Mouse (Mus musculus) stomach, embryonic 14.5 days (tissue): Measurements from ENCODE around the gene Abcc3. TPM values are rescaled to one million over a fixed set of nuclear protein-coding genes. Genes with fewer than 3 reads are reported as not detected.
A peak's percentile ranks its signal among the peaks of the same experiment; 100 is the strongest.

Experiments
- ATAC-seq: fragments of 200-750 bp; cut with Nextera tagmentation; 2 replicates; pipeline ENCODE4 v1.8.0; 2017; ENCODE audit warnings: low read depth, moderate TSS enrichment; ENCODE audit not compliant: insufficient number of reproducible peaks, insufficient read depth, low FRiP score
- H3K27ac ChIP-seq: fragments of 300-500 bp; sonication (generic); 2 replicates; pipeline ENCODE4 v1.5.1; 2014; ENCODE audit warnings: mild to moderate bottlenecking, low read length, moderate library complexity, mixed read lengths
- H3K27me3 ChIP-seq: fragments of 300-500 bp; sonication (generic); 2 replicates; pipeline ENCODE4 v1.6.1; 2014; ENCODE audit warnings: low read length, control low read depth, mixed read lengths; ENCODE audit not compliant: control insufficient read depth, insufficient read depth
- H3K36me3 ChIP-seq: fragments of 300-500 bp; sonication (generic); 2 replicates; pipeline ENCODE4 v1.6.1; 2014; ENCODE audit warnings: mild to moderate bottlenecking, control low read depth, low read length, moderate library complexity, mixed read lengths; ENCODE audit not compliant: control insufficient read depth, insufficient read depth
- H3K4me1 ChIP-seq: fragments of 300-500 bp; sonication (generic); 2 replicates; pipeline ENCODE4 v1.6.1; 2014; ENCODE audit warnings: low read length, control low read depth, mixed read lengths; ENCODE audit not compliant: control insufficient read depth, insufficient read depth
- H3K4me2 ChIP-seq: fragments of 300-500 bp; sonication (generic); replicated peaks from 2 replicates; pipeline ENCODE4 v1.6.1; 2014; ENCODE audit warnings: low read depth, low read length, control low read depth
- H3K4me3 ChIP-seq: fragments of 300-500 bp; sonication (generic); 2 replicates; pipeline ENCODE4 v1.5.1; 2014; ENCODE audit warnings: low read depth, low read length, control low read depth
- H3K9ac ChIP-seq: fragments of 300-500 bp; sonication (generic); replicated peaks from 2 replicates; pipeline ENCODE4 v1.6.1; 2014; ENCODE audit warnings: low read depth, mild to moderate bottlenecking, control low read depth, low read length, moderate library complexity, mixed read lengths
- H3K9me3 ChIP-seq: fragments of 300-500 bp; sonication (generic); 2 replicates; pipeline ENCODE4 v1.6.1; 2016; ENCODE audit warnings: low read depth, low read length, control low read depth; ENCODE audit not compliant: control insufficient read depth
- WGBS: fragments of 180-500 bp; shearing (Covaris S2); extraction: QIAGEN DNeasy Blood & Tissue Kit; methylation state at CpG from one replicate; pipeline ENCODE4 v1.1.7; 2014; 5-methylcytosine and 5-hydroxymethylcytosine counted together
- polyA plus RNA-seq: library from polyadenylated mRNA; unstranded; fragments of >200 nt; fragmentation: Nextera tagmentation; extraction: Ambion mirVana; gene quantifications from 2 replicates; pipeline ENCODE4 v1.2.1, GENCODE M21; 2014

Gene Abcc3
- polyA plus RNA-seq, 1 experiment from 2014 or later, result 4.5 TPM

DNA sequence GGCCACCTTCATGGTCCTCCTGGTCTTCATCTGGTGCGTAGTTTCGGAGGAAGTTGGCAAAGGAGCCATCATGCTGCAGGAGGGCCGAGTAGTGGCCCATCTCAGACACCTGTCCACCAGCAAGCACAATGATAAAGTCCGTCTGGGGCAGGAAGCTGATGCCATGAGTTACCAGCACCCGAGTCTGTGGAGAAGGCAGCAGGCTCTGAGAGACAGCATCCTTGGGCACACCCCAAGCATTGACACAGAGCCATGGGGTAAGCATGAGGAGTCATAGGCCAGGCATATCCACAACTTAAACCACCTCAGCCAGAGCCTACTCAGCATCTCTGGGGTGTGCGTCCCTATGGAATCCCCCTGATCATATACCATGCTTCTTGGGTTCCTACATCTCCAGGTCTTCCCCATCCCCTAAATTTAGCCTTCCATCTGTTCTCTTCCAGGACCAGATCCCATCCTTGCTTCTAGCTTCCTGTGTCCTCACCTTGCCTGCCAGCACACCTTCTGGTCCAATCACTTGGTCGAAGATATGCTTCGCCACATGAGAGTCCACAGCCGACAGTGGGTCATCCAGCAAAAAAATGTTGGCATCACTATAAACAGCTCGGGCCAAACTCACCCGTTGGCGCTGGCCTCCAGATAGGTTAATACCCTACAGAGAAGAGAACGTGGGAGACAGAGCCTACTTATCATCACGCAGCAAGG is 31.5 kb downstream of the Abcc3 start:
- Histone ChIP-seq H3K9ac (no peak overlapping the region), H3K4me3 (no peak overlapping the region), H3K27ac (no peak overlapping the region), H3K4me2 (no peak overlapping the region), H3K9me3 (no peaks in the 10 kb centered on the region), H3K27me3 (no peaks in the 10 kb centered on the region), H3K36me3 (no peaks in the 10 kb centered on the region), H3K4me1 (peaks cover 4% of the 10 kb centered on the region; the same call in 1 of the 2 replicates)
- WGBS, result 93% methylated on average over 14 of the region's 14 CpGs
- no peak for ATAC-seq

DNA sequence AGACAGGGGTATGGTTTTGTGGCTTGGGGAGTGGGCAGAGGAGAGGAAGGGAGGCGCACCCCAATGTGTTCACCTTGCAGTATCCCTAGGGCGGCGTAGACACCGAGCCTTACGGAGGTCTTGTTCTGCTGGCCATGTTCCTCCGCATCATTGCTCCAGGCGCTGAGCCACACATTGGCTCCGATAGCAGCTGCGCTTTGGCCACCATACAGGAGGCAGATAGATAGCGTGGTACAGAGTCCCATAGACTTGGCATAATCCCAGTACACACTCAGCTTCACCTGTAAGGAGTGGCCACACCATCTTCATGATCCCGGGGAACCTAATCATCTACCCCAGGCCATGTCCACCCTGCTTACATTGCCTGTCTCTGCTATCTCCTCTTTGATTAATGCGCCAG is 33.6 kb downstream of the Abcc3 start:
- no peak overlapping the region for H3K27ac ChIP-seq
- H3K36me3 ChIP-seq, result no peaks in the 10 kb centered on the region
- H3K9me3 ChIP-seq, result no peaks in the 10 kb centered on the region
- H3K4me1 ChIP-seq, result peaks cover 4% of the 10 kb centered on the region; the same call in 1 of the 2 replicates
- H3K4me3 ChIP-seq, result no peak overlapping the region
- H3K27me3 ChIP-seq, result no peaks in the 10 kb centered on the region
- no peak overlapping the region for H3K4me2 ChIP-seq
- WGBS, result 93% methylated on average over 12 of the region's 12 CpGs
- no peak for ATAC-seq
- H3K9ac ChIP-seq, result no peak overlapping the region

- no peak overlapping the region for H3K9ac ChIP-seq
- H3K4me2 ChIP-seq, result no peak overlapping the region
- no peaks in the 10 kb centered on the region for H3K36me3 ChIP-seq
- H3K27ac ChIP-seq, result no peak overlapping the region
- H3K27me3 ChIP-seq, result no peaks in the 10 kb centered on the region
- H3K9me3 ChIP-seq, result no peaks in the 10 kb centered on the region
- no peak for ATAC-seq
- WGBS, result 67% methylated on average over 9 of the region's 9 CpGs
- H3K4me3 ChIP-seq, result no peak overlapping the region
- H3K4me1 ChIP-seq, result no peaks in the 10 kb centered on the region
Observed at GRCm38 (mm10) chr11:94355521-94356217, 37.1 kb downstream of the Abcc3 start.

GRCm38 (mm10) chr11:94351094-94351493 is 41.7 kb downstream of the Abcc3 start:
- WGBS, result 18% methylated on average over 3 of the region's 3 CpGs
- H3K27me3 ChIP-seq, result no peaks in the 10 kb centered on the region
- H3K4me2 ChIP-seq, result no peak overlapping the region
- H3K9ac ChIP-seq, result no peak overlapping the region
- H3K9me3 ChIP-seq, result no peaks in the 10 kb centered on the region
- H3K4me1 ChIP-seq, result peaks cover 15% of the 10 kb centered on the region
- H3K27ac ChIP-seq, result no peak overlapping the region
- no peak overlapping the region for H3K4me3 ChIP-seq
- ATAC-seq, result no peak
- H3K36me3 ChIP-seq, result no peaks in the 10 kb centered on the region

- Histone ChIP-seq H3K36me3 (no peaks in the 10 kb centered on the region), H3K27ac (no peak overlapping the region), H3K9ac (no peak overlapping the region), H3K9me3 (no peaks in the 10 kb centered on the region), H3K4me3 (no peak overlapping the region), H3K4me1 (peaks cover 18% of the 10 kb centered on the region), H3K4me2 (no peak overlapping the region), H3K27me3 (no peaks in the 10 kb centered on the region)
- no peak for ATAC-seq
- WGBS, result 72% methylated on average over 1 of the region's 1 CpGs
Observed at GRCm38 (mm10) chr11:94350337-94350736, 42.5 kb downstream of the Abcc3 start.

DNA sequence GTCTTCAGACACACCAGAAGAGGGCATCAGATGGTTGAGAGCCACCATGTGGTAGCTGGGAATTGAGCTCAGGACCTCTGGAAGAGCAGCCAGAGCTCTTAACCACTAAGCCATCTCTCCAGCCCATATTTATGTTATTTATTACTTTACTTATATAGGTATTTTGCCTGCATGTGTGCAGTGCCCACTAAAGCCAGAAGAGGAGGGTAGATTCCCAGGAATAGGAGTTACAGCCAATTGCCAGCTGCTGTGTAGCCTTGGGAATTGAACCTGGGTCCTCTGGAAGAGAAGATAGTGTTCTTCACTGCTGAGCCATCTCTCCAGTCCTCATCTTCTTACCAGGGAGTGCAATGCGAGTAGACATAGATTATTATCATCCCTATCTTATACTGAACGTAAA is 43.0 kb downstream of the Abcc3 start:
- Histone ChIP-seq H3K27me3 (no peaks in the 10 kb centered on the region), H3K4me2 (no peak overlapping the region), H3K4me1 (peaks cover 19% of the 10 kb centered on the region), H3K36me3 (no peaks in the 10 kb centered on the region), H3K9me3 (no peaks in the 10 kb centered on the region), H3K9ac (no peak overlapping the region), H3K4me3 (no peak overlapping the region), H3K27ac (no peak overlapping the region)
- no peak for ATAC-seq
- 87% methylated on average over 2 of the region's 2 CpGs for WGBS

DNA sequence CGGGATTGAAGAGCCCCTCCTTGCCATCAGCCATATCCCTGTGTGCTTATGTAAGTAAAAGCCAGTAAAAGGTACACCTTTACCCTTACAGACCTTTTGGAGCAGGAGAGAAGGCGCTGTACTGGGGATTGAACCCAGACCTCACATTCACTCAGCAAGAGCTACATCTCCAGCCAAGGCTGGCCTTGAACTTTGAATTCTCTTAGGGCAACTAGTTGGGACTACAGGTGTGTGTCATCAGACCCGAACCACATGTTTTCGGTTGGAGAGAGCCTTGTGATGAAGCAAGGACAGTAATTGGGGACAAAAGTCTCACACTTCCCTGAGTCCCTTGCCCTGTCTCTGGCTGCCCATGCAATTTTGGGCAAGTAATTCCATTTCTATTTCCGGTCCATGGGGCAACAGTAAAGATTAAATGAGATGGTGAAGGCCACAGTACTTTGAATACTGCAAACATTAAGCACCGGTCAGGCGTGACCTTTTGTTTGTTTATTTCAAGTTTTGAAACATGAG is 45.7 kb downstream of the Abcc3 start:
- no peak for ATAC-seq
- WGBS, result 59% methylated on average over 7 of the region's 7 CpGs
- H3K4me2 ChIP-seq, result no peak overlapping the region
- H3K27me3 ChIP-seq, result no peaks in the 10 kb centered on the region
- H3K4me1 ChIP-seq, result peaks cover 42% of the 10 kb centered on the region
- no peaks in the 10 kb centered on the region for H3K9me3 ChIP-seq
- H3K36me3 ChIP-seq, result no peaks in the 10 kb centered on the region
- H3K4me3 ChIP-seq, result no peak overlapping the region
- H3K9ac ChIP-seq, result no peak overlapping the region
- peak overlapping the region; percentile 74 for H3K27ac ChIP-seq

- Histone ChIP-seq H3K4me1 (peaks cover 46% of the 10 kb centered on the region), H3K27ac (peak overlapping the region; percentile 74; the same call in 1 of the 2 replicates), H3K9me3 (no peaks in the 10 kb centered on the region), H3K4me3 (no peak overlapping the region), H3K36me3 (no peaks in the 10 kb centered on the region), H3K27me3 (no peaks in the 10 kb centered on the region), H3K4me2 (no peak overlapping the region), H3K9ac (no peak overlapping the region)
- WGBS, result 22% methylated on average over 3 of the region's 3 CpGs
- ATAC-seq, result peak; percentile 79; the same call in 1 of the 2 replicates
Observed at GRCm38 (mm10) chr11:94346611-94347010, 46.2 kb downstream of the Abcc3 start.
